Mouse (Mus musculus) liver, adult (tissue): ENCODE data around the gene Vstm4.

ENCODE experiments used
- GATA4 ChIP-seq: IDR thresholded peaks from 2 replicates; pipeline ENCODE4 v1.6.1; 2014; ENCODE audit warnings: mild to moderate bottlenecking, low read length; ENCODE audit not compliant: insufficient replicate concordance

The Vstm4 gene

DNA sequence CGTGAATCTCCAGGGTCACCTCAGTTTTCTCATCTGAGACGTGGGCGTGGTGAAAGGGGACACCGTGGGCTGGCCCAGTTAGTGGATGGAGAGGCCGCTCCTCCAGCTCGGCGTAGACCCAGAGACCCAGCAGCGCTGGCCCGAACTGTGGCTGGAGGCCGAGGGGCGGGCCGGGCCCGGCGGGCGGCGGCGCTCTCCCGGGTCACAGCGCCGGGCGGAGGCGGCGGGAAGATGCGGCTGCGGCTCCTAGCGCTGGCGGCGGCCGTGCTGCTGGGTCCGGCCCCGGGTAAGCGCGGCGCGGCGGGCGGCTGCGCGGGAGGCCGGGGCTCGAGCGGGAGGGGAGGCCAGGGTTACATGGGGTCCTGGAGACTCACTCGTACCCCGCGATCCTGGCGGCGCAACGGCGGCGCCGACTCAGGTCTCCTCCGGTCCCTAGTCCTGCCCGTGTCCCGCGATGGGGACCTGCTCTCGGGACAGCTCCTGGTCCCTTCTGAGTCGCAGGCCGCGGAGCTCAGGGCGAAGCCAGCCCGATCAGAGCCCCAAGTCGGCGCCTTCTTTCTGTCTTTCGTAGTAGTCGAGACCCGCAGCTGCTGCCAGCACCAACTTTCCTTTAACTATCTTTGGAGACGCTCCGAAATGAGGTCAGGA, at the start of gene Vstm4:
Gene Vstm4, plus strand, starts transcription at position 76 of the 648 bp plus-strand sequence.
- TF ChIP-seq GATA4, result no peak

- no peak for TF ChIP-seq GATA4
Observed at GRCm38 (mm10) chr14:32810111-32810510, 46.4 kb upstream of the Vstm4 start.

DNA sequence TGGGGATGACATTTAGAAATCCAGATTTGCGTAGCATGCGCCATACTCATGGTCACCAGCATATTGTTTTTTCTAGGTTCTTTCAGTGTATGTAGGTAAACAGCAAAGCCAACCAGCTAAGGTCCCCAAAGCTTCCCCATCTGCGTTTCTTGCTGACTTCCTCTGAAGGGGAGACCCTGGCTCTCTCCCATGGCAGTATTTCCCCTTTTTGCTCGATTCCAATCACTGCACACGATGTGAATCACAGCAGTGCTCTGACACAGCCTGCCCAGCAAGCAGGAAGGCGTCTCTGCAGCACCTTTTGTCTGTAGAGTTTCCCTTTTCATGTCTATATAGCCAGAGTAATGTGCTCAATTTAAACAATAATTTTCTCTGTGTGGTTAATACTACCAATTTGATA, 44.1 kb upstream of the Vstm4 start:
- TF ChIP-seq GATA4, result no peak

GRCm38 (mm10) chr14:32814961-32815360, 41.6 kb upstream of the Vstm4 start:
- TF ChIP-seq GATA4, result no peak

- TF ChIP-seq GATA4, result no peak
Observed at GRCm38 (mm10) chr14:32816533-32816932, 40.0 kb upstream of the Vstm4 start.

DNA sequence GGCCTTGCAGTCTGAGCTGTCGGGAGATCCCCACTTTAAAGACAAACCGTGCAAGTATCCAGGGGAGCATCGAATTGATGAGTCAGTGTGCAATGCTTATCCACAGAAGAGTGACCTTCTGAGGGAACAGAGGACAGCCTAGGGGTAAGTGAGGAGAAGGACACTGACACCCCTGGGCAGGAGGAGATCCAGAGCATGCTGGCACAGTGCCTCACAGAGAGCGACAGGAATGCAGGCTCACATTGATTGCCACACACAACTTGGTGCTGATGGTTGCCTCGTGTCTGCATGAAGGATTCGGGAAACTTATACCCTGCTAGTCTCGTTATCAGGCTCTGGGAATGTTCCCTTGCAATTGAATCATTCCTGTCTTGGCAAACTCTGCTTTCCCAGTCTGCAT, 39.3 kb upstream of the Vstm4 start:
- no peak for TF ChIP-seq GATA4

DNA sequence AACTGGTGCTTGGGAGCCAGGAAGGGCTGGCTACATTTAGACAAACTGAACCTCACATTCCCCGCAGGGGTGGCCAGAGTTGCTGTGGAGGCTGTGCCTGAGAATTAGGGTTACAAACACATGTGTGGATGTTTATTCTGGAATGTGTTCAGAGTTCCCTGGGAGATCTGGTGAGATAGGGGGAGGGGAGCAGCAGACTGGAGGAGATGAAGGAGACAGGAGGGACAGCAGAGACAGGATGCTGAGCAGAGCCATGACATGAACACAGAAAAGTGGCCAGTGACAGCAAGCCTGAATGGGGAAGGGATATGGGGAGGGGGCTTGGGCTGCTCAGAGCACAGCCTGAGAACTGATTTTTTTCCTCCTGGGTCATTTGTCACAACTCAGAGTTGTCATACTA, 37.3 kb upstream of the Vstm4 start:
- no peak for TF ChIP-seq GATA4

DNA sequence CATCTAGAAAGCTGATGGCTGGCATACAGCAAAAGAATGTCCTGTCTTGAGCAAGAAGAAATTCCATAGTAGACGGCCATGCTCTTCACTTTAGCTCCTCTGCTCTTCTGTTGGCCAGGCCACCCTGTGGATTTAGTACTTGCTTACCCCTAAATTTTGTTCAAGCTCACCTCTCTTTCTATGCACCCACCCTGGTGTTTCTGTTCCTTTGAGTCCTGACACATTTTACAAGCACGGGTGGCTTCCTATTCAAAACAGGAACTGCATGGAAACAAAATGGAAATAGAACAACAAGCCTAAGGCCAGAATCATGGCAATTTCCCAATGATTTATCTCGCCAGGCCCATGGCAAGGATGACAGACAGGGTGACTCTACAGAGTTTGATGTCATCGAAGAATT, 33.7 kb upstream of the Vstm4 start:
- no peak for TF ChIP-seq GATA4

- TF ChIP-seq GATA4, result no peak
Observed at GRCm38 (mm10) chr14:32823861-32824260, 32.7 kb upstream of the Vstm4 start.

DNA sequence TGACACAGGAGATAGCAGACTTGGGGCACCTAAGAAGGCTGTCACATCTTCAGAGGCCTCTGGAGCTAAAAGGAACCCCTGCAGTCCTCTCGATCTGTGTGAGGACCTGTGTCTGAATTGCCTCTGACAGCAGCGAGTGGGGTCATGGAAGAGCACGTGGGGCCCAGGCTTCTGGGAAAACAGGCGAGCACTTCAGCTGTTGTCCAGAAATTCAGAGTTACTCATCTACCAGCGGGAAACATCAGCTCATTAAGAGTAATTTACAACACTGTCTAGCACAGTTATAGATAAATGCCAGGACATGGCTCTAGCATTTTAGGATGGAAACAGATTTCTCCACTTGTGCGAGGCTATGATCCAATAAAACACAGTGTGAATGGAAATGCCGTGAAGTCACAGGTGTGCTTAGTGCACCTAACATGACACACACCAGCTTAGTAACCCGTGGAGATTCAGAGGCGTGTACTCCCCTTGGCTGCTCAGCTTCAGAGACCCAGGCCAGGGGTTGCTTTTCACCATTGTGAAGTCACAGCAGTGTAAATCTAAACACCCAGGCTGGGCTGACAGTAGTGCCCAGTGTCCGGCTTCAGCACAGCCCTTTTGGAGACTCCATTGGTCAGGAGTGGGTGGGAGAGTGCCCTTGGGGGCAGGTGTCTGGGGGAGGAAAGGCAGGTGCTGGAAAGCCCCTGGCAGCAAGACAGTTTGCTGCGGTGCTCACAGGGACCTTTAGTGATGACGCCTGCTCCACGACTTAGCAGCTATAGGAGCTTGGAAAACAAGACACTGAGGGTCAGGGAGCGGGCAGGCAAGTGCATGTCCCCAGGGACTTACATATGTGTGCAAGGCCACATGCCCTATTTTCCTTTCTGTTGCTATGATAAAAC, 32.0 kb upstream of the Vstm4 start:
- TF ChIP-seq GATA4, result no peak

DNA sequence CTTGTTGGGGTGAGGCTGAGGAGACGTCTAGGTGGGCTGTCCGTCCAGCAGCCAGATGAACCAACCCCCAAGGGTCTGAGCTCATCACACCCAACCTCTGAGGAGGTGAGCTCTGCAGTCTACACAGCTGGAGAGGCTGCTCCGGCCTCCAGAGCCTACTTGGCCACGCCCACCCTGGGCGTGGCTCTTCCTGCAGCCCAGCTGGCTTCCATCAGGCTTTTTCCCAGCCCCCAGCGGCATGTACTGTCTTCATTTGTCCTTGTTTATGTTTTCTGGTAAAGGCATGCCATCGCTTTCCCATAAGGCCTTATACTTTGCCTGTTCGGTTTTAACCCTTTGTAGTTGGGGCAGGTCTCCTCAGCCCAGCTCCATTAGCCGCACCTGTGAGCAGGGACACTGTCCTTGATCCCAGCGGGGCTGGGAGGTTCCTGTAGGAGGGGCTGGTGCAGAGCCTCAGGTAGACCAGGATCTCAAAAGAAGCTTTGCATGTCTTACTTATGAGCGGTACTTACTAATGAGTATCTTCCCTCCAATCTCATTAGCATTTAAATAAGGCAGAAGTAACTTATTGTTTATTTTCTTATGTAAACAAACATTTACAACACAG, 31.0 kb upstream of the Vstm4 start:
- TF ChIP-seq GATA4, result no peak

- no peak for TF ChIP-seq GATA4
Observed at GRCm38 (mm10) chr14:32827165-32827564, 29.4 kb upstream of the Vstm4 start.

DNA sequence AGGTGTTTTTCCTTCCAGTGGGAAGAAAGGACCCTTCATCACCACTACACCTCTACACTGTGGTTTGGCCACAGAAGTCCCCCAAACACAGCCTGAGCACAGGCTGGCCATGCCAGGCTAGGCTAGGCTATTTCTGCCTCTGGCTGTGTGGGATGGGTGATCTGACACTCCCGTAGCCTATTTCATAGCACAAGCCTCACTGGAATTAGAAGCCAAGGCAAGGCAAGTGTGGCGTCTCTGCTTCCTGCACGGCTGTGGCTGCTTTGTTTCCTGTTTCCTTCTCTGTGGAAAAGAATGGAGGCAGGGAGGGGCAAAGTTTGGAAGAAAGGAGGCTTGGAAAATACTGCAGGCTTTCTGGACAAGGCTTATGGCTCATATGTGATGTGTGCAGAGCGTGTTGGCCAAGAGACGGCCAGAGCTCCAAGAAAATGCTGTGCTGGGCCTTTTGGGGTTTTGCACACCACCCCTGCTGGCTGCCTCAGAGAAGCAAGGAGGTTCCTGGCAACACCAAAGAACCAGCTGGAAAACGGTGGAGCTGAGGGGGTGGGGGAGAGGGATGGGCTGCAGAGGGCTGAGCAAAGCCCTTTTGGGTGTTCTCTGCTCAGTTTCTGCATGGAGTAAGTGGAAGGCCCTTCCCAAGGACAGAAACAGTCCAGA, 28.4 kb upstream of the Vstm4 start:
- no peak for TF ChIP-seq GATA4

DNA sequence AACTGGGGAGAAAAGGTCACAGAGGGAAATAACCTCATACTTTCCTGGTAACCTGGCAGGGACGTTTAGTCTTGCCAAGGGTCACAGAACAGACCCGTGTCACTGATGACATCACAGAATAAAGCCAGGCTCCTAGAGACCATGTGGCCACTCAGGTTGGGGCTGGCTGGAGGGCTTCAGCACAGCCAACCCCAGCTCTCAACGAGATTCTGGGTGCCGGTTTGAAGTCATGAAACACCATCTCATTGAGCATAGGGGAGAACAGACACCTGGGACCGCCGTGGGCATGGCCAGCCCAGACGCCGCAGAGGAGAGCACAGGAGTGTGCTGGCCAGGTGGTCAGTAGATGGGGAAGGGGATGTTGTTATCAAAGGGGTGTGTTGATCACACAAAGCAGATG, 22.7 kb upstream of the Vstm4 start, which contains the start of gene Fam170b:
Gene Fam170b, plus strand, starts transcription at position 116 of the 400 bp plus-strand sequence.
- TF ChIP-seq GATA4, result no peak

DNA sequence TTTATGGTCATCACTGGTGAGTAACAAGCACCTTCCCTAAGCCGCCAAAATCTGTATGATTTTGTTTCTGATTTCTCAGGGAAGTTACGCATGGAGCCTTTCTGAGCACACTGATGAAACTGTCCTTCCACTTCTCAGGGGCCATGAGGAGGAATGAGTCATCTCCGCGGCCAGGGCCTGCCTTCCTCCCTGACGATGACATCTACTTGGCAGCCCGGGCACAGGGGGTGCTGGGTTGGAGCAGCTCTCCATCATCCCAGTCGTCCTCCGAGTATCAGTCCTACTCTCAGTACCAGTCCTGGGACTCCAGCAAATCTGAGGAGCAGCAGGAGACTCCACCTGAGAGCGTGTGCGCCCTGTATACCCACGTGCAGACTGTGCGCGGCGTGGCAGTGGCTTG, 21.4 kb upstream of the Vstm4 start:
- no peak; the same call in 1 of the 2 replicates for TF ChIP-seq GATA4
